Mouse (Mus musculus) liver, adult 2 months (tissue): ENCODE data around the gene Iffo2.

Source experiments
- CTCF ChIP-seq: fragments of 200-500 bp; IDR thresholded peaks from 2 replicates; pipeline ENCODE4 v1.5.1; 2011; ENCODE audit warnings: low read depth, low read length, control low read depth
- POLR2A ChIP-seq: fragments of 200-500 bp; IDR thresholded peaks from 2 replicates; pipeline ENCODE4 v1.6.1; 2011; ENCODE audit warnings: low read length, control low read depth; ENCODE audit not compliant: insufficient read depth; ENCODE audit errors: extremely low read depth

- no peak for TF ChIP-seq CTCF
- no peak for TF ChIP-seq POLR2A
Observed at GRCm38 (mm10) chr4:139555235-139555634, 24.9 kb downstream of the Iffo2 start.
